Mouse (Mus musculus): ENCODE data around the gene Cpeb3.

Gene Cpeb3

DNA sequence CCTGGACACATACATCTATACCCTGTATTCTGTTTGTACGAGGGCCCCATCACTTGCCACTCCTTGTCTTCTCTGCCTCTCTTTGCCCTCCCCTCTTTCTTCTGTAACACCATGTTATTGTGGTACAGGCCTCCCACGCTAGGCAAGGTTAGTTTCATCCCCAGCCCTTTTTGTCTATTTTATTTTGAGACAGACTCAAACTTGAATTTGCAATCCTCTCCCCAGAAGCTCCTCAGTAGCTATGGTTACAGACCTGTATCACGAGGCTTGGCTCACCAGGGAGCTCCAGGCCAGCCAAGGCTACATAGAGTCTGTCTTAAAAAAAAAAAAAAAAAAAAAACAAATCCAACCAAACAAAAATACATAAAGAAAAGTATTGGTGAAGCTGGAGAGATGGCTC, 123.9 kb downstream of the Cpeb3 start:
- no peak for TF ChIP-seq GATA4 (IDR thresholded peaks at IDR 0.05; ENCODE audit: insufficient replicate concordance, low read length)

DNA sequence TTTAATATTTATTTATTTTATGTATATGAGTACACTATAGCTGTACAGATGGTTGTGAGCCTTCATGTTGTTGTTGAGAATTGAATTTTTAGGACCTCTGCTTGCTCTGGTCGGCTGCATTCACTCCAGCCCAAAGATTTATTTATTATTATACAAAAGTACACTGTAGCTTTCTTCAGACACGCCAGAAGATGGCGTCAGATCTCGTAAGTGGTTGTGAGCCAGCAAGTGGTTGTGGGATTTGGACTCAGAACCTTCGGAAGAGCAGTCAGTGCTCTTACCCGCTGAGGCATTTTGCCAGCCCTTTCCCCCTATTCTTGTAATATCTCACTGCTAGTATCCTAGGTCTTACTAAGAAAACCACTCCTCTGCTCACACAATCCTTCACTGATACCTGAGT, 126.9 kb downstream of the Cpeb3 start:
- no peak for TF ChIP-seq GATA4 (IDR thresholded peaks at IDR 0.05; ENCODE audit: insufficient replicate concordance, low read length)

DNA sequence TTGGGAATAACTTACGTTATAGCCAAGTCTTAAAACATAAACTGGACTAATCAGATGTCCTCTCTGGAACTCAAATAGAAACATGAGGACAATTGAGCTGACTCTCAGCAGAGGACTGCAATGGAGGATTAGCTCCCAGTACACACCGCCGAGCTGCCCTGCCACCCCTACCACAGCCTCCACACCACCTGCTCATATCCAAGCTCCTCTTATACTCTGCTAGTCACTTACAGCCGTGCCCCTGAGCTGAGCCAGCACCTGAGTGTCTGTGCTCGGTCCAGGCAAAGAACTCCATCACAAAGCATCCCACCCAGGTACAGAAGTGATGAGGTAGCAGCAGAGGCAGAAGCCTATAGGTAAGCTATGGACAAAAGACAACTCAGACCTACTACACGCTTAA, 129.2 kb downstream of the Cpeb3 start:
- TF ChIP-seq GATA4 (IDR thresholded peaks at IDR 0.05; ENCODE audit: insufficient replicate concordance, low read length): no peak

DNA sequence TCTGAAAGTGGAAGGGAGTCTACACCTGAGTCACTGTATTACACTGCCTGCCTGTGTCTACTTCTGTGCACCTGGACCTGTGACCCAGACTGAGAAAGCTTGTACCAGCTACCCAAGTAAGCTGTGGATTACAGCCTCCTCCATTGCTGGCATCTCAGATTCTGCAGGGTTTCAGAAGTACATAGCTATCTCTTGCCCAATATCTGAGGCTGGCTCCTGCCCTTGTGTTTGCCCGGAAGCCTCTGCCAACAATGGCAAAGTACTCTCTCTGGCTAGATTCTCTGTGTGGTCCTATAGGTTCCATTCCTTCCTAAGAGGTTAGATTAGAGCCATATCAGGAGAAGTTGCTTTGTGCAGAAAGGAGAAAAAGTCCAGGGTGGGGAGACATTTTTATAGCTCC, 129.8 kb downstream of the Cpeb3 start:
- TF ChIP-seq GATA4 (IDR thresholded peaks at IDR 0.05; ENCODE audit: insufficient replicate concordance, low read length): no peak

DNA sequence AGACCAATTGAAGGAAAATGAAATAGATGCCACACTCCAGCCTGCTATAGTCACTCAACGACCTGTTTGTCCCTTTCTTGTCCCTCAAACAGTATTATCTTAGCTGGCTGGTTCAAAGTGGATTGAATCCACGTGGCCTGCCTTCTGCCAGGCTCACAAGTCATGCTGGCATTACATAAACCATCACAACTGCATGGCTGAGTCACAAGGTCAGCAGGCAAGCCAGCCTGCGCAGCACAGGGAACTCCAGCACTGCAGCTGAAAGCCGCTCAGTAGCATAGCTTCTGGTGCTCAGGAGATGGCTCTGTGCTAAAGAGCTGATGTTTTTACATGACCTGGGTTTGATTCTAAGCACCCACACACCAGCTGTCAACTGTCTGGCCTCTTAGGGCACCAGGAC, 130.3 kb downstream of the Cpeb3 start:
- TF ChIP-seq GATA4 (IDR thresholded peaks at IDR 0.05; ENCODE audit: insufficient replicate concordance, low read length): no peak

DNA sequence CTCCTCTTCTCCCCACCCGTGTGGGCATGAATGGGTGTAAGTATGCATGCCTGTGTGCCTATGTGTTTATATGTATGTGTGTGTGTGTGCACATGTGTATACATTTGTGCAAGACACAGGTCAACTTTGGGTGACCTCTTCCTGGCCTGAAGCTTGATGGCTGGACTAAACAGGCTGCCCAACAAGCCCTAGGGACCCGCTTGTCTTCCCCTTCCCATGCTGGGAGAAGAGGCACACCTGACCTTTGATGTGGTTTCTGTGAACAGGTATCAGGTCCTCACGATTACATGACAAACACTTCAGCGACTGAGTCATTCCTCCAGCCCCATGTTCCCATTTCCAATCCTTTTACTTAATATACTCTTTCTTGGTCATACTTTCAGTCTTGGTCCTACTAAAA, 131.8 kb downstream of the Cpeb3 start:
- no peak for TF ChIP-seq GATA4 (IDR thresholded peaks at IDR 0.05; ENCODE audit: insufficient replicate concordance, low read length)

DNA sequence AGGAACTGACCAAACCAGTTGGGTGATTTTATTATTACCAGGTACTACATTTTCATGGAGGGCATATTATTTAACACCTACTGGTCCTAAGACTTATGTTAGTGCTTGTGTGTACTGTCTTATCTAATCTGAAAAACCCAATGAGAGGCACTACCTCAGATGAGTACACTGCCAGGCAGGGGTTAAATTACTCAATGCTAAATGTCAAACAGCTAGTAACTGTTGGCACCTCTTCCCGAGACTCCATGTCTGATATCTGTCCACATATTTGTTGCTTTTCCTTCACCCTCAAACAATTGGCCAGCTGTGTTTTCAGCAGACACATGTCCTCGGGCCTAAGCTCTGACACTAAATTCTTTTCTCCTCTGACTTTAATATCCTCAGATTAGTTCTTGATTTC, 132.3 kb downstream of the Cpeb3 start:
- no peak for TF ChIP-seq GATA4 (IDR thresholded peaks at IDR 0.05; ENCODE audit: insufficient replicate concordance, low read length)

DNA sequence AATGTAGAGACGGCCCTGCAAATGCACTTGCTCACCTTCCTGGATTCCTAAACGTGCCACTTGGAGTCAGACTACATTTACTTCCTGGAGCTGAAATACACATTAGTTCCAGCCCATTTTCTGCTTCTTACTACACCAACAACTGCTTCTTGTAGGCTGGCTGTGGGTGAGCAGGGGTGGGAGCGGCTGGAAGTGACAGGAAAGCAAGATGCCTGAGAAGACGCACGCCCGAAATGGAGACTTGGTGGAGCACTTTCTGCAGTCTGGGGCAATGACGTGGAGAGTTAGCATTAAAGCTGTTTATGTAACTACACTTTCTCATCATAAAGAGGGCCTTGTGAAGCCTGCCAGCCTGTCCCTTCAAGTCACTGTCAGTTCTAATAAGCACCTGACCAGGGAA, 132.7 kb downstream of the Cpeb3 start:
- TF ChIP-seq GATA4 (IDR thresholded peaks at IDR 0.05; ENCODE audit: insufficient replicate concordance, low read length): no peak

DNA sequence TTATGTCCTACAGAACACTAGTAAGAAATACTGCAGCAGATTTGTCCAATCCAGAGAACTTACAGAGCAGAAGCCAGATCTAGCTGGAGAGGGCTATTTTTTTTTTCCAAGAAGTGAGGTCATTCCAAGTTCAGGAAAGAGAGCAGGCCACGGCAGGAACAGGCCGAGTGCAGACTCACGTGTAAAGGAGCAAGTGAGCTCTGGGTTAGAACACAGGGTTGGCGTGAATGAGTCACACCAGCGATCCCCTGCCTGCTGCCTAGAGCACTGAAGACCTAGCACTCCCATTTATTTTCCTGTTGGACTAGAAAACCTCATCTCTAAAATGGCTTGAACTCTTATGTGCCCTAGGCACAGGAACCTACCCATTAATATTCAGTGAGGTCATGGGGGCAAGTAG, 133.7 kb downstream of the Cpeb3 start:
- no peak for TF ChIP-seq GATA4 (IDR thresholded peaks at IDR 0.05; ENCODE audit: insufficient replicate concordance, low read length)

DNA sequence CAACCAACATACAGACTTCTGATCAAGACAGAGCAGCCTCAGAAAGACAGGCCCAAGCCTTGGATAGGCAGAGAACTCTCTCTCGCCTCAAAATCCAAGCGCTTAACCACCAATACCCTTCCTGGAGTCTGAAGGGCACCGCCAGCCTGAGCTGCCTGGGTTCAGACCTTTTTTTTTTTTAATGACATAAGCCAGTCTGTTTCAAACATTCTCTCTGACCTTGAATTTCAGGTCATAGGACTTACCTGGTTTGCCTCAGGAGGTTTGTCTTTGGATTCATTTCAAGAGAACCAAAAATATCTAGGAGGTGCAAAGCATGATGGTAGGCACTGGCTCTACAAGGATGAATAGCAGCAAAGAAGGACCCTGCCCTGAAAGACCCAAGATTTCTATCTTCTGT, 134.1 kb downstream of the Cpeb3 start:
- TF ChIP-seq GATA4 (IDR thresholded peaks at IDR 0.05; ENCODE audit: insufficient replicate concordance, low read length): no peak

DNA sequence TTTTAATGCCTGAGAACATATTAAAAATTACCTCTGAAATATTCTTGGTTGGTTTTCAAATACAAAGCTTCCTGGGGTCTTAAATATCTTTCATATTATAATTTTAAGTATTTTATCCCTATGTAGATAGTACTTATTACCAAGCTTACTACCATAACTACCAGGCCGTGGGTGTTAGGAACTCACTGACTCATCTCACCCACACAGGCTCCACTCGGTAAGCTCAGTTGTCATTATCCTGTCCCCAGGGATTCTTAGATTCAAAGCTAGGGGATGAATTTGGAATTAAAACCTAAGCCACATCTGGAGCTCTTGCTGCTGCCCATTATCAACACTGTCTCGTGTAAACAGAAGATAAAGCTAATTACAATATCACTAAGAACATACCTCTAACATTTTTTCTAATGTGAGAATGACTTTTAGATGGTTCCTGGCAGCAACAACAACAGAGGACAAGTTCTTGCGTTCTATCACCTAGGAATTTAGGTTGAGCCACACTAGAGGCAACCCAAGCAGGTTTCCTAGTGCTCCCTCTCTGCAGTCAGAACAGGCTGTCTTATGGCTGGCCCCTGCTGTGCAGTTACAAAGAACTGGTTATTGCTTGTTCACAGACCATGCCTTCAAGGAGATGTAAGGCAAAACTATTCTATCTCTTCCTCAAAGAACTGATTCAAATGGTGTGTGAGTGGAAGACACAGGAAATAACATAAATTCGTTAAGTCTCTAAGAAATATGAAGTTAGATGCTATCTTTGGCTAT, 135.4 kb downstream of the Cpeb3 start:
- no peak for TF ChIP-seq GATA4 (IDR thresholded peaks at IDR 0.05; ENCODE audit: insufficient replicate concordance, low read length)

DNA sequence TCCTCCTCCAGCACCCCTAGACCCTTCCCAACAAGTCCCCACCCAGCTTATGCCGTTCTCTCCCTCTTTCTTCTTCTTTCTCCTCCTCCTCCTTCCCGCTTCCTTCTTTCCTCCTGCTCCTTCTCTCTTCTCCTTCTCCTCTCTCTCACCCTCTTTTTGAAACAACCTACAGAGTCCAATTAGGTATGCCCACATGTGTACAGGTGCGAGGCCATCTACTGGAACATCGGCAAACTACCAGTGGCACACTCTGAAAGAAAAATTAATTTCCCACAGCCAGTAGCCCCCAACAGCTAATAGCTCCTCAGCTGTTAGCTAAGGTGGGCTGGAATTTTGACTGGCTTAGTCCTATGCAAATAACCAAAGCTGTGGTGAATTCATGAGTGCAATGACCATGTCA, 139.2 kb downstream of the Cpeb3 start:
- no peak for TF ChIP-seq GATA4 (IDR thresholded peaks at IDR 0.05; ENCODE audit: insufficient replicate concordance, low read length)

DNA sequence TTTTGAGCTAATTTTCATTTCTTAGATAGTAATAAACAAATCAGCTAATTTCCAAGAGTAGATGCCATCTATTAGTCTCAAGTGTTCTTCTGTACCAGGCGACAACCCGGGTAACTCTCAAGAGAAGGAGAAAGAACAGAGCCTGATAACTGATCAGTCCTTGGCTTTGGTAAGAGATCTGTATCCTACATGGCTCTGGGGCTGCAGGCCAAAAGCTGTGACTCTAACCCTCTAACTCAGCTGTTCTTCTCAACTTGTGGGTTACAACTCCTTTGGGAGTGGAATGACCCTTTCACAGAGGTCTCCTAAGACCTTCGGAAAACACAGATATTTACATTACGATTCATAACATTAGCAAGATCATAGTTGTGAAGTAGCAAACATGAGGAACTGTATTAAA, 148.3 kb downstream of the Cpeb3 start:
- TF ChIP-seq GATA4 (IDR thresholded peaks at IDR 0.05; ENCODE audit: insufficient replicate concordance, low read length): no peak

DNA sequence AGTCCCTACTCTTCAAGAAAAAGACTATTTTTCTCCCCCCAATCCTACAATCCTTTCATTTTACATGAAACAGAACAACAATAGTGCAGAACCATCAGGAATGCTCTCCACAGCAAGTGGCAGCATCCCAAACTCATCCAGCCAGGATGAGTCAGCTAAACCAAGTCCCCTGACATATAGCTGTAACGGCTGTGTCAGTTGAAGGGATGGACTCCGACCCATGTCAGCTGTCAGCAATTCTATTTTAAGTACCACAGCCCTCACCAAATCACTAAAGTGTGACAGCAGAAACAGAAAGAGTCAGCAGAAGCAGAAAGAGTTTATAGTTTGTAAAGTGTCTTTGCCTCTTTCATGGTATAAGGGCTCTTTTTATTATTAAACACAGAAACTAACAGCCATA, 148.8 kb downstream of the Cpeb3 start:
- TF ChIP-seq GATA4 (IDR thresholded peaks at IDR 0.05; ENCODE audit: insufficient replicate concordance, low read length): no peak

DNA sequence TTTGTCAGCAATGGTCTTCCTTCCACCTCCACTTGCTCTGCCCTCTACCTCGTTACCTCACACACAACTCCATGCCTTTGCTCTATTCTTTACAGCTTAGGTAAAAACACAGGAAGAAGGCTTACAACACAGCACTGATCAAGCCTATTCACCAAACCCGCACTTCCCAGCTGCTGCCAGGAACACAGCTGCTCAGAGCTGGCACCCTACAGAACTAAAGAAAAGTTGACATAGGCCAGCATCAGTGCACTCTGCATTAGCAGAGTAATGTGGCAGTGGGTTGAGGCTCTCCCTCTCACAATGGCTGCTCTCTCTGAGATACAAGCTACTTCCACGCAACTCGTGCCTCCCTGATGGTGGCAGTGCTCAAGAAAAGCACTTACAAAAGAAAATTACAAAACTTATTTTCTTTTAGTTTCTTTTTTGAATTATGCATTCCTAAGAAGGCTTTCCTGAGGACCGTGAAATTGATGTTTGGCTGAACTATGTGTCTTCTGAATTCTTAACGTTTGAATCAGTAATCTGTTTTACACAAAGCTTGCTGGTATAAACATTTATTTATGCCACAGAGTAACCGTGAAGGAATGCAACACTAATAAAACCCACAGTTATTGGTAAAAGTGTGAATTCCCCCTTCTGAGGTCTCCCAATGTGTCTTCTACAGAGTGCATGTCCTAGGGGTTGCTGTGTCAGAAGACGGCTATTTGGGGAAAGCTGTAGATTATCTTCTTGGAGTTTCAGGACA, 151.1 kb downstream of the Cpeb3 start:
- no peak for TF ChIP-seq GATA4 (IDR thresholded peaks at IDR 0.05; ENCODE audit: insufficient replicate concordance, low read length)

DNA sequence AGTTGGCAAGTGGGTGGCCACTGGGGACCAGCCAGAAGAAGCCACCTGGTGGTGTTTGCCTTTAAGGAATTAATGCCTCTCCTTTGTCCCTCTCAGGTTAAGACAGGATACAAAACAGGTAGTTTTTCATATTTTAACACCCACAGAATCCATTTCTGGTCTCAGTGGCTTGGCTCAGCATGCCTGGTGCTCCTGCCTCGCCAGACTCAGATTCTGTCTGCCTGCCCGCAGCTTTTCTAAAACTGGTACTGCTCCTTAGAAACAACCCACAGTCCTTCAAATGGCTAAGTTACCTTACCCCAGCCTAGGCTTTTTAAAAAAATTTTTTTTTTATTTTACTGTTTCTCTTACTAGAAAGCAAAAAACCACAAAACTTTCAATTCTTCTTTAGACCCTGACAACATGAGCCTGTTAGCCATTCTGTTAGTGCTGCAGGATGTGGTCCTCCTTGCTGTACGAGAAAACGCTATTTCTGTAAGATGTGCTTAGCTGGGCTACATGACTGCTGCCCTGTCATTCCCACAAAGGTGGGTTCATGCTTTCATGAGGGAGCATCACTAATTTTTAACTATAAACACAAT, 152.3 kb downstream of the Cpeb3 start:
- no peak for TF ChIP-seq GATA4 (IDR thresholded peaks at IDR 0.05; ENCODE audit: insufficient replicate concordance, low read length)

Data from liver, adult (tissue).